Mouse (Mus musculus): ENCODE measurements around the gene Asic3. TPM values are rescaled to one million over a fixed set of nuclear protein-coding genes. Genes with fewer than 3 reads are reported as not detected.

Asic3 gene
- under 1 TPM; 0.12 to 0.22 TPM for total RNA-seq (2021)

DNA sequence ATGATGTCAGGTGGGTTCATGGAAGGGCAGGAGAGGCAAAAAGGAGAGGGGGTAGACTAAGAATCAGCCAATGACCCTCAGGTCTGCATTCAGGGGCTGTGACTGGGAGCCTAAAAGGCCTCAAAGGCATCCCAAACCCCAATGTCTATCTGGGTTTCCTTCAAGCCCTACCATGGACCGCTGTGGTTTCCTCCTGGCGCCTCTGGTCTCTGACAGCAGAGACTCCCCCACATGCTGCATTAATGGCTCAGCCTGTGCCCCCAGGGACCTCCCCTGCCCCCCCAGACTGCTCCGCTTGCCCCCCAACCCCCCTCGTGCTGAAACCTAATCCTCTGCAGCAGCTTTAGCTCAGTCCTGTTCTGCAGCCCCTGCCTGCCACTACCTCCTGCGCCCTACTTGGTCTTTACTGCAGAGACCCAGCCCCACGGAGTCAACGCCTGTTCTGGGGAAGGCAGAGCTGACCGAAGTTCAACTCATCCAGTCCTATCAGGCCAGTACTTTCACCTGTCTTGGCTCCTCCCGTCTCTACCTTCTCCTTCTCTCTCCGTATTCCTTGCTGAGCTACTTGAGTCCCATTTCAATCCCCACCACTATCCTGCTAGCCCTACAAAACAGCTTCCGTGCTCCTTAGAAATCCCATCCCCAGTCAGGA is at the start of gene Asic3:
Asic3 (plus strand) TSS at position 351 of the 652 bp plus-strand sequence.
- no peak for DNase-seq

DNA sequence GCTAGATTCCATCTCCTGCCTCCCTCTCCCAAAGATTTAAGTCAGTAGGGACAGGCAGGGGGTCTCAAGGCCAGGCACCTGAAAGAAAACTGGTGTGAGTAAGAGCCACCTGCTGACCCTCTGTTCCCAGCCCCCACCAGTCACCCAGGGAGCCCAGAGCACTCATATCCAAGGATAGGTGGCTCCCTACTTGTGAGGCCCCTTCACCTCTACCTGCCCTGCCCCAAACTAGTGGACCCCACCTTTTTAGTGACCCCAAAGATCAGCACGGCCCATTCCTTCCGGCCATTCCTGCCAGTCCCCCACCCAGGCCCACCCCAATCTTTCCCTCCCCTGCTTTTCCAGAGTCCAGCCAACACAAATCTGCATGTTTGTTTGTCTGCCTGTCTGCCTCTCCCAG is 49.7 kb upstream of the Asic3 start:
- intact Hi-C loops (cut with DNase I), result no loop called here
- no peak for DNase-seq

More for the DNA sequence above, at the start of gene Asic3:
- intact Hi-C loops (cut with DNase I), result no loop called here

DNA sequence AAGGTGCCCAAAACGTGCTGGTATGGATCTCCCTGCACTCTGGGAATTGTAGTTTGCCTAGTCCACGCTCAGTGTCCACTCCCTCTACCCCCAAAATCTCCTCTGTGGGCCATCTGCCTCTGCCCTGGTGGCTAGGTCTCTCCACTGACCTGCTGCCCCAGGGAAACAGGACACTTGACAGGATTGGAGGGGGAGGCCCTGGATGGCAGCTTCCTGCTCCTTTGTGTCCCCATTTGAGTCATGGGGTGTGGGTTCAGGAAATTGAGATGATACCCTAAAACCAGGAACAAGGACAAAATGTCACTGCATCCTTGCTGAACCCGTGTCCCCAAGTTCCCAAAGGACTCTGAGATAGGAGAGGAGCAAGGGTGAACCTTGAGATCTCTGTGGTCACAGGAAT is 49.1 kb upstream of the Asic3 start:
- DNase-seq, result no peak
- intact Hi-C loops (cut with DNase I), result loop anchor here (2.0 kb wide), 1 partner anchor 23 kb away; no protein-coding TSS in a partner anchor

DNA sequence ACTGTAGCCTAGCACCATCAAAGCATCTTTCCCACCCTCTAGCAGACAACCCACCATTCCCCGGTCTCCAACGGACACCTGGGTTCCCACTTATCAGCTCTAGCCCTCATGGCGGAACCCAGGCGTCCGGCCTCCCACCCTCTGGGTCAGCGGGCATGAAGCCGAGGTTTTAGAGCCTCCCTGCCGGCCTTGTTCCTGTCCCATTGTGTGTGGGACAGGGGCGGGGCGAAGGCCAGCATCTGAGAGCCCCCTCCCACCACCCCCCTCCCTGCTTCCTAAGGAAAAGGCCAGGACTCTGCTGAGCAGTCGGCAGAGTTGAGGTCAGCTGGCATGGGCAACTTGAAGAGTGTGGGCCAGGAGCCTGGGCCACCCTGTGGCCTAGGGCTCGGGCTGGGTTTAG is 48.7 kb upstream of the Asic3 start, which contains the start of gene Nos3:
Nos3 (plus strand) TSS at position 303 of the 400 bp plus-strand sequence.
- intact Hi-C loops (cut with DNase I), result loop anchor here (2.0 kb wide), 1 partner anchor 22 kb away; no protein-coding TSS in a partner anchor
- DNase-seq, result peak; percentile 73 to 75

DNA sequence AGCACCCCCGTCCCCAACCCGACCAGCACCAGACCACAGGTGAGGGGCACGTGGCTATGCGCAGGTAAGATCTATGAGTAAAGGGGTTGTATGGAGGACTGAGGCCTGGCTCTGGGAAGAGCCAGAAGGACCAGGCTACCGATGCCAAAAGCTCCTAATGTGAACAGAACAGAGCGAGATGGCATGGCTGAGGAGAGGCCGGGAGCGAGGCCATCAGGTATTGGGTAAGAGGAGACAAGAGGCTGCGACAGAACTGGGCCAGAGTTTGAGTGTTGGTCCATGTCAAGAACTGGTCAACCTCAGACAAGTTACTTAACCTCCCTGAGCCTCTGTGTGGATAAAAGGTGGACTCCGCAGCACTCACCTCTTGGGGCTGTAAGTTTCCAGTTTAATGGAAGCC is 48.2 kb upstream of the Asic3 start:
- DNase-seq, result no peak

DNA sequence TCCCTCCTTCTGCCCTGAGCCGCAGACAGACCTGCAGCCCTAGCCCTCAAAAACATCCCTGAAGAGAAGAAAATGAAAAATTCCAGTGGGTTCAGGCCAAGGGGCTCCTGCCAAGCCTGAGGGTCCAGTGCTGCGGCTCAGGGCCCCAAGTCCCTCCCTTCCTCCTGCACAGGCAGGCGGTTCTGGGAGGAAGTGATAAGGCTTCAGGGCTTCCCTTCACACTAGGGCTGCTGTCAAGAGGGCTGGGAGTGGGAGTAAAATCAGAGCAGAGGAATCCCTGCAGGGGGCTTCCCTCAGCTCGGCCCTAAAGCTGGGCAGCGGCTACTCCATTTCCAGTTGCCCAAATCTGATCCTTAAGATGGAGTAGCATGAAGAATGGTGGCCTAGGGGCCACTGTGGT is 47.7 kb upstream of the Asic3 start:
- intact Hi-C loops (cut with DNase I), result loop anchor here (2.0 kb wide), 1 partner anchor 21 kb away; no protein-coding TSS in a partner anchor
- DNase-seq, result peak in 1 of 2 experiments; percentile 37

More for the DNA sequence above, 48.2 kb upstream of the Asic3 start:
- intact Hi-C loops (cut with DNase I), result loop anchor here (2.0 kb wide), 1 partner anchor 22 kb away; no protein-coding TSS in a partner anchor

DNA sequence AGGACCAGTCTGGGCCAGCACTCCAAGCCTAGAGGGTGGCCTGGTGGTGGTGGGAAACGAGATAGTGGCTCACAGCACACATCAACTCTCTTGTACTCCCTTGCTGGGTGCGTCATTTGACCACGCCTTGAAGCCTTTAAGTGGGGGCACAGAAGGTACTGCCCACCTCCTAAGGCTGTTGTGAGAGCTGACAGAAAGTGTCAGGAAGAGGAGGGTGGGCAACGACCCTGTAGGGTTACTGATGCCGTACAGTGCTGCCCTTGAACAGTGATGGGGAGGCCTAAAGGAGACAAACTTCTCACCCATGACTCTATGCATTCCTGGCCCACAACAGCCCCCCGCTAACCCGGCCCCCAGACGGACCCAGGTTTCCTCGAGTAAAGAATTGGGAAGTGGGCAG is 46.8 kb upstream of the Asic3 start:
- DNase-seq, result no peak
- intact Hi-C loops (cut with DNase I), result no loop called here

DNA sequence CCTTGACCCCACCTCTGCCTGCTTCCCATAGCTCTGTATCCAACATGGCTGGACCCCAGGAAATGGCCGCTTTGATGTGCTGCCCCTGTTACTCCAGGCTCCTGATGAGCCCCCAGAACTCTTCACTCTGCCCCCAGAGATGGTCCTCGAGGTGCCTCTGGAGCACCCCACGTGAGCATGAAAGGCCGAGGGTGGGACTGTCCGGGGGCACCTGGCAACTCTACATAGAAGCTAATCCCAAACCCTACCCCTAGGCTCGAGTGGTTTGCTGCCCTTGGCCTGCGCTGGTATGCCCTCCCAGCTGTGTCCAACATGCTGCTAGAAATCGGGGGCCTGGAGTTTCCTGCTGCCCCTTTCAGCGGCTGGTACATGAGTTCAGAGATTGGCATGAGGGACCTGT is 43.4 kb upstream of the Asic3 start:
- intact Hi-C loops (cut with DNase I), result no loop called here
- no peak for DNase-seq

DNA sequence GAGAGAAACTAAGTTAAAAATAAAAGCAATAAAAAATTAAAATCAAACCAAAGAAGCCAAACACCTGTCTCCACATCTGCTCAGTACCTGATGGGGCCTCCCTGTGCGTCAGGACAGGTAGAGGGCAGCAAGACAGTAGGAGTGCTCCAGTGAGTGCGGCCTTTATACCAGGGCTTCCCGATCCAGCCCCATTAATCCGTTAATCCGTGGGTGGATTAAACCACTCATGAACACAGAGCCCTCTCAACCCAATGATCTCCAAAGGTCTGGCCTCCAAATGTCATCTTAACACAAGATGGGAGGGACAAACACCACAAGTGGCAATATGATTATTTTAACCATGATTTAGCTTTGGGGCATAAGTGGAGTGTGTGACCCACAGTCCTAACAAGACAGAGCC is 39.4 kb upstream of the Asic3 start:
- no peak for DNase-seq
- intact Hi-C loops (cut with DNase I), result no loop called here

DNA sequence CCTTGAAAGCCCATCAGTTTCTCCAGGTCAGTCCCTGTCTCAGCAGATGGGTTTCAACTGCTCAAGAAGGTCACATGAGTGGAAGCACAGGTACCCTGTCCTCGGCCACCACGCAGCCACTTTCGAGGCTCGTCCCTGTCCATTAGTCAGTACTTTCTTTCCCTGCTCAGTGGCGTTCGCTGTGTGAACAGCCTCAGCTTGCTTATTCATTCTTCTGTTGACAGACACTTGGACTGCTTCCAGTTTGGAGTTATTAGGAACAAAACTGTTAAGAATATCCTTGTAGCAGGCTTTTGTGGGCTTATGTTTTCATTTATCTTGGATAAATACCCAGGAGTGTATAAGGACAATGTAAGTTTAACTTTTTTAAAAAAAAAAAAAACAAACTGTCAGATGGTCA is 39.0 kb upstream of the Asic3 start:
- DNase-seq, result peak in 1 of 2 experiments; percentile 63
- intact Hi-C loops (cut with DNase I), result no loop called here

DNA sequence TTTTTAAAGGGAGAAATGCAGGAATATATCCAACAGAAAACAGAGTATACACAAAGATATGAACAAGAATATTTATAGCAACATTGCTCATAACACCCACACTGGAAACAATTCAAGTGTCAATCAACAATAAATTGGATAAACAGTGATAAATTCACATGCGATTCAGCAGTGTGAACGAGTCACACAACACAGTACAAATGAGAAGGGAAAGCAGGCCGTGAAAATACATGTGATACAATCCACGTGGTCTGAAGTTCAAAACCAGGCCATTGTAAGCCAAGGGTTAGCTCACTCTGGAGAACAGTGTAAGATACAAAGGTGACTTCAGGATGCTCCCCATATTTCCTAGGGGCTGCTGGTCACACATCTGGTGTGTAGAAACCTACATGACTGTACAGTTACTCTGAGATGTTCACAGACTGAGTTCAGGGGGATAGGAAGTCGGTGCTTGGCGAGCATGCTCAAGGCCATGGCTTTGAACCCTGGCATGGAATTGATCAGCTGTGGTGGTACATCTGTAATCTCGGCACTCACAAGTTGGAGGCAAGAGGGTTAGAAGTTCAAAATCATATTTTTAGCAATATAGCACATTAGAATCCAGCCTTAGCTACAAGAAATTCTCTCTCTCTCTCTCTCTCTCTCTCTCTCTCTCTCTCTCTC is 38.4 kb upstream of the Asic3 start:
- intact Hi-C loops (cut with DNase I), result no loop called here
- no peak for DNase-seq

DNA sequence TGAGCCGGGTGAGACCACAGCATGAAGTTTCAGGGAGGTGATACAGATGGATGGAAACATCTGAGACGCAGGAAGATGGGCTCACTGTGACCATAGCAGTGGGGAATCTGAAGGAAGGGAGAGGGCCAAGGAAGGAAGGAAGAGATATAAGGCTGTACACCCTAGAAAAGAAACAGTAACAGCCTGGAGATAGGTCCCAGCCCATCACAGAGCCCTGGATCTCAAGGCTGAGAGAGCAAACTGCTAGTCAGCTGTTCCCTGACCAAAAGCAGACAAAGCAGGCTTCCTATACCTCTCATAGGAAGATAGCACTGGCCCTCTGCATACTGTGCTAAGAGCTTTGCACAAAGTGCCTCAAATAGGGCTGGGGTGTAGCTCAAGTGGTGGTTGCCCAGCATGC is 34.5 kb upstream of the Asic3 start:
- intact Hi-C loops (cut with DNase I), result no loop called here

DNA sequence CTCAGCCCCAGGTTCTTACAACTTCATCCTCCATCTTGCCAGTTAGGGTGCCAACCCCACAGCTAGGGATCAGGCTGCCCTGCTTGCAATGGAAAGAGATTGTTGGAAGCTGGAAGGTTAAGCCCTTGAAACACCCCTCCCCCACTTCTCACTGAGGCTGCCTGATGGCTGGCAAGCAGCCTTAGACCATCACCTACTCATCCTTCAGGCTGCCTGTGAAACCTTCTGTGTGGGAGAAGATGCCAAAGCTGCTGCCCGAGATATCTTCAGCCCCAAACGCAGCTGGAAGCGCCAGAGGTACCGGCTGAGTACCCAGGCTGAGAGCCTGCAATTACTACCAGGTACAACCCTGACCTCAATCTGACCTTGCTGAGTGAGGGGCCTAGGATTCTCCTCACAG is 33.7 kb upstream of the Asic3 start:
- DNase-seq, result no peak
- intact Hi-C loops (cut with DNase I), result no loop called here

More for the DNA sequence above, 34.5 kb upstream of the Asic3 start:
- no peak for DNase-seq

DNA sequence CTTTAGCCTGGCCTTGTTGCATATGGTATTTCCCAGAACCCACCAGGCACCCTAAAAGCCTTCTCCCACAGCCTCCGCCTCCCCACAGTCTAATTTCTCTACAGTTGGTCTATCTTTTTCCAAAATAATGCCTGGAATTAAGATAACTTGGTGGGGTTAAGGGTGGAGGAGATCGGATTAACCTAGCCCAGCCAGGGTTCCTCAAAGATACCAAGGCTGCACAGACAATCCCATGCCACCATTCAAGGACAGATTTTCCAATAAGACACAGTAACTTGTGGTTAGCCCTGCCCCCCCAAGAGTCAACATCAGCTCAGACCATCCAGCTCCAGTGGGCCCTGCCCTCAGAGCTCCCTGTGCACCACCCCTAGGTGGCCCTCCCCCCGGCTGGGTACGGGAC is 32.7 kb upstream of the Asic3 start:
- intact Hi-C loops (cut with DNase I), result no loop called here
- no peak for DNase-seq

DNA sequence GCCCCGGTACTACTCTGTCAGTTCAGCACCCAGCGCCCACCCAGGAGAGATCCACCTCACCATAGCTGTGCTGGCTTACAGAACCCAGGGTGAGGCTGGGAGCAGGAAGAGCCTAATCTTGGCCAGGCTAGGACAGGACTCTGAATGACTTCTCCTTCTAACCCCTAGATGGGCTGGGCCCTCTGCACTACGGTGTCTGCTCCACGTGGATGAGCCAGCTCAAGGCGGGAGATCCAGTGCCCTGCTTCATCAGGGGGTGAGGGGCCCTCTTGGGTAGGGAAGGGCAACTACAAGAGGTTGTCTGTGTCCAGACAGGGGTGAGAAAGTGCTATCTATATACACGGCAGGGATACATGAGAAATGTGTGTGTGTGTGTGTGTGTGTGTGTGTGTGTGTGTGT is 31.7 kb upstream of the Asic3 start:
- intact Hi-C loops (cut with DNase I), result no loop called here
- no peak for DNase-seq

DNA sequence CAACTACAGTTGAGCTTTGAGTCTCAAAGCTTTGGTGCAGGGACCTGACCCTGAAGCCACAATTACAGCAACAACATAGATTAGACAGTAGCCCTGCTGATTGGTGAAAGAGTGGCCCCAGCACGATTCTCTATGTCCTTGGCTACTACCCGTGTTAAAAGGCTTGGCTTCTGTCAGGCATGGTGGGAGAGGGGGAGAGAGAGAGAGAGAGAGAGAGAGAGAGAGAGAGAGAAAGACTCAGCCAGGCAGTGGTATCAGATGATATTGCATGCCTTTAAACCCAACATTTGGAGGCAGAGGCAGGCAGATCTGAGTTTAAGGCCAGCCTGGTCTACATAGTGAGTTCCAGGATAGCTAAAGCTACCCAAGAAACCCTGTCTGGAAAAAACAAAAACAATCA is 31.2 kb upstream of the Asic3 start:
- no peak for DNase-seq
- intact Hi-C loops (cut with DNase I), result no loop called here

DNA sequence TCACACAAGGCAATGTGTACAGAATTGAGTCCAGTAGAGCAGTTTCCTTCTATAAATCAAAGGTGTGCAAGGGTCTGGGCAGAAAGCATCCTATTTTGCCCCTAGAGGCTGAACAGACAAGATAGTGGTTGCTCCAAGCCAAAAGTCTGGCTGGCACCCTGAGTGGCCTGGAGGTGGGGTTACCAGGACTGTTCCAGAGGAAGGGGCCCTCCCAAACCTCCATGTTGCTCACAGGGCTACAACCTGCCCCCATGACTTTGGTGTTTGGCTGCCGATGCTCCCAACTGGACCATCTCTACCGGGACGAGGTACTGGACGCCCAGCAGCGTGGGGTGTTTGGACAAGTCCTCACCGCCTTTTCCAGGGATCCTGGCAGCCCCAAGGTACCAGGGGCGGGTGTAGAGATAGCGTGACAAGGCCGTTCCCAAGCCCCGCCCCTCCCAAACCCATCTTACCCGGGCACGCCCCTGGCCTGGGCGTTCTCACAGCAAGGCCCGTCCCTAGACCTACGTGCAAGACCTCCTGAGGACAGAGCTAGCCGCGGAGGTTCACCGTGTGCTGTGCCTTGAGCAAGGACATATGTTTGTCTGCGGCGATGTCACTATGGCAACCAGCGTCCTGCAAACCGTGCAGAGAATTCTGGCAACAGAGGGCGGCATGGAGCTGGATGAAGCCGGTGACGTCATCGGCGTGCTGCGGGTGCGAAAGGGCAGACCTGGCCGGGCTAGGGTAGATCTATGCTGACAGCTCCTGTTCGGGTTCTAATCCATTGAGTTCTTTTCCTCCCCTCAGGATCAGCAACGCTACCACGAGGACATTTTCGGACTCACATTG is 29.9 kb upstream of the Asic3 start:
- intact Hi-C loops (cut with DNase I), result no loop called here
- peak; percentile 94 to 95 for DNase-seq

DNA sequence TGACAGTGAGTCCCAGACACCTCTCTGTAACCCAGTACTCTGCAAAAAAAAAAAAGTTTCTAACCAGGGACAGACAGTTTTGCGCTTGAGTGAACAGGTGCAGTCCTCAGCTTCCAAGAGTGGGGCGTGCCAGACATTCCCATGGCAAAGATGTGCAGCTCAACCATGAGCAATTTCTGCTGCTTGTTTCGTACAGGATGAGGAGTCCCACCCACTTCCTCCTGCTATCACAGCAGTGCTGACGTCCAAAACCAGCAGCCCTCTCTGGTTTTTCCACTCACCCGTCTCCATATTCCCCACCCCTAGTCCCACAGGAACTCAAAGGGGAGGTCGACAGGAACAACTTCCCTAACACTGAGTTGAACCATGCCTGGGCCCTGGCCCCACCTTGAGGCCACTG is 28.8 kb upstream of the Asic3 start:
- peak; percentile 62 to 66 for DNase-seq
- intact Hi-C loops (cut with DNase I), result no loop called here

DNA sequence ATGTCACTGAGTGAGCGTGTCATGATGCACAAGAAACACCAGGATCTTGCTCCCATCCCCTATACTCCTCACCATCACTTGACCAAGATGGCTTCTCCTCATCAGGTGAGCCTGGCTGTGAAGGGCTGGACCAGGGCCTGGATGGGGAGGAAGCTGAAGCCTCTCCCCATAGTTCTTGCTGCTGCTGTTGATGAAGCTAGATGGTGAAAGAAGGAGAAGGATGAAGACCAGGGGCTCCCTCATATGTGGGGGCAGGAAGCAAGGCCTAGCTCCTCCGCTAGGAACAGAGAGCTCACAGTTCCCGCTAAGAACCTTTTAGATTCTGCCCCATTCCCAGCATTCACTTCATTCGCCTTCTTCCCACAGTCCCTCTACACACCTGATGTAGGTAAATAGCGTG is 27.8 kb upstream of the Asic3 start:
- intact Hi-C loops (cut with DNase I), result no loop called here

DNA sequence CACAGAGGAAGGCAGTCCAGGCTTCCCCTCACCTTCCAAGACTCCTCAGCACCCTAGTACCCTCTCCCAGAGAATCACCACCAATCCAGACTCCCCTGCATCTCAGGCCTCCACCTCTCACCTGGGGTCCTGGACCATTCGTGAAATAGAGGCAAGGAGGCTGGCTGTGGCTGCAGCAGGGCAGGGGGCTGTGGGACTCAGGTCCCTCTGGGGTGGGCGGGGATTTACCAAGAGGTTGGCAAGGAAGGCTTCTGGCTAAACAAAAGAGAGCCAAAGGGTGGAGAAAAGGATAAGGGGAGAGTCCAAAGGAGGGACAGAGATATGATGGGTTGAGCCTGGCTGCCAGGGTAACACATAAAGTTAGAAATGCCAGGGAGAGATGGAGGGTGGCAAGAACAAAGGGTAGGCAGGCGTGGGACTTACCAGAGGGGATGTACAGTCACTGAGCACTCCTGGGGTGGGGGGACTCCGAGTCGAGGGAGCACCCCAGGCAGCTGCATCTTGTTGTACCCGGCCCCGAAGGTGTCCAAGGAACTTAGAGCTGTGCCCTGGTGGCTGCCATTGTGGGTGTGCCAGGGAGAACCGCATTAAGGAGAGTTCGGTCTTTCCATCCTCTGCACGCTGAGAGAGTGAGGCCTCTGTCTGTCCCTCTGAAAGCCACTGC is 27.2 kb upstream of the Asic3 start:
- DNase-seq, result no peak
- intact Hi-C loops (cut with DNase I), result loop anchor here (2.0 kb wide), 1 partner anchor 21 kb away; the partner anchor contains the start of gene Nos3

More for the DNA sequence above, 27.8 kb upstream of the Asic3 start:
- no peak for DNase-seq
